Mouse (Mus musculus): Measurements from ENCODE around the gene H2-DMa. TPM values are rescaled to one million over a fixed set of nuclear protein-coding genes. Genes with fewer than 3 reads are reported as not detected.

H2-DMa gene
- polyA plus RNA-seq (2012; rRNA removed) = 73.0 and 74.6 TPM in 2 replicates

DNA sequence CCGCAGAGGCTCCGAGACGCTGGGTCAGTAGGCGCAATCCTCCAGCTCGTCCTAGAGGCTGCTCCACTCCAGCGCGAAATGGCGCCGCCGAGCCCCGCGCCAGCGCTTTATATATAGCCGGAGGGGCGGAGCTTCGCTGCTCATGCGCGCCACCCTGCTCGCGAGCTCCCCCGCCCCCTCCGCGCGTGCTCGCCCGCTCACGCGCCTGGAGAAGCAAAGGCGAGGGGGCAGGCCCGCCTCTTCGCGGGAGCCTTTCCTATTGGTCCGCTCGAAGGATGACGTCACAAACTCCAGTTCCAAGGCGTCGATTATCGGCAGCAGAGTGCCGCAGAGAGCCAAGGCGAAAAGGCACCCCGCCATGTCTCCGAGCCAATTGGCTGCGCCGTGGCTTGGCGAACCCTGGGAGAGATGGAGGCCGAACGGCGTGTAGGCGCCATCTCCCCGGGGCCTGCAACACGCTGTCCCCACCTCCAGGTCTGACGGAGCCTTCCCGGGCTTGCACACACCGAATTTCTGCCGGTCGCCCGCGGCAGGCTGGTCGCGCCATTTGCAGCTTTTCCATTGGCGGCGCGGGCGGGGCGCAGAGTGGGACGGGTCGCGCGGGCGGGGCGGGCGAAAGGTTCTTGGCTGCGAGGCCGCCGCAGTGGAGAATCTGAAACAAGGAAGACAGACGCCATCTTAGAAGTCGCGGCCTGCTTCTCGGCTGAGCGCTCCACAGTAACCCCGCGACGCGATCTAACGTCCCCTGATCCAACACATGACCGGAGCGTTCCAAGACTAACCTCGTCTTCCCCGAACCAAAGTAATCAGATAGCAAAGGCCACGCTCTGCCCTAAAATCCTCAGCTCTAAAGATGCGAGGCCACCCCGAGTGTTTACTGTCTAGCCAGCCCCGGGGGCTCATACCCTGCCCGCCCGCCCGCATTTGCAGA lies at the start of gene H2-DMa:
H2-DMa (plus strand) TSS at position 293 of the 931 bp plus-strand sequence.
- DNase-seq (ENCODE audit: low read depth) = peak; percentile 92

DNA sequence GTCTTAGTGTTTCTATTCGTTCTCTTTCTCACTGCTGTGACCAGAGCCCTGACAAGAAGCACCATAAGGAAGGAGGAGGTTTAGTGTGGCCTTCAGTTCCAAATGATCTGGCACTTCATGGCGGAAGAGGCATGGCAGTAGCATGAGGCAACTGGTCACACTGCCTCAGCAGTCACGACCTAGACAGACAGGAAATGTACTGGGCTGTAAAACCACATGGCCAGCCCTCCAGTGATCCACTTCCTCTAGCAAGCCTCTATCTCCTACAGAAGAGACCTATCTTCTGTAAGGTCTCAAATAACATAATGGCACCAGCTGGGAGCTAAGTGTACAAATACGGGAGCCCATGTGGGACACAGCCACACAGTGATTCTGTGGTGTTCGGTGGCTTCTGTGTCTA lies 47.2 kb upstream of the H2-DMa start:
- no peak for DNase-seq (ENCODE audit: low read depth)

DNA sequence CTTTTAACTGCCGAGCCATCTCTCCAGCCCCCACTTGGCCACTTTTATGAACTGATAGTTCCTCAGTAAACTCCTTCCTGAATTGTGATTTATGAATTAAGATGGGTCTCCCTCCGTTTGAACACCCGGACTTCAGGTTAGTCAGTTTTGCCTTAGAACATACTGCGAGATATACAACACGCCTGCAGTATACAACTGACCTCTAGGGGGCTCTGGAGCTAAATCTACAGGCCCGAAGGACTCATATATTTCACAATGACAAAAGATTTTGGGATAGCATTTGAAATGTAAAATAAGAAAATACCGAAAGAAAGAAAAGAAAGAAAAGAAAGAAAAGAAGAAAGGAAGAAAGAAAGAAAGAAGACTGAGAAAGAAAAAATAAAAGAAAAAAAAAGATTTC lies 44.1 kb upstream of the H2-DMa start:
- peak; percentile 5 for DNase-seq (ENCODE audit: low read depth)

DNA sequence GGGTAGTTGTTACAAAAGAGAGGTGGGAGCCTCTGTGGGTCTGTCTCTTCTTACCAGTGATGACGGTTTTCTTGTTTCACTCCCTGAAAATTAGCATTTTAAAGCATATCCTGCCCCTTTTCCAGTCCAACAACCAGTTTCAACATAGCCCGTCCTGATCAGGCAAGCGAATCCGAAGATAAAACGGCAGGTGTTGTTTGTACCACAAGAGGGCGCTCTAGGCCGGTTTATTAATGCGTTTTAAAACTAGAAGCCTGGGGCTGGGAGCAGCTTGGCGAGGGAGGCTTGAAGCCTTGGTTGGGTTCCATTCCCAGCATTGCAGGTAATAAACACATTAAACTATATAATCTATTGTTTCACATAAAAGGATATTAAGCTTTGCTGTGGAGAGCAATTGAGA lies 41.8 kb upstream of the H2-DMa start:
- peak; percentile 13 for DNase-seq (ENCODE audit: low read depth)

- DNase-seq (ENCODE audit: low read depth) = no peak
Observed at GRCm38 (mm10) chr17:34078148-34078547, 41.2 kb upstream of the H2-DMa start.

DNA sequence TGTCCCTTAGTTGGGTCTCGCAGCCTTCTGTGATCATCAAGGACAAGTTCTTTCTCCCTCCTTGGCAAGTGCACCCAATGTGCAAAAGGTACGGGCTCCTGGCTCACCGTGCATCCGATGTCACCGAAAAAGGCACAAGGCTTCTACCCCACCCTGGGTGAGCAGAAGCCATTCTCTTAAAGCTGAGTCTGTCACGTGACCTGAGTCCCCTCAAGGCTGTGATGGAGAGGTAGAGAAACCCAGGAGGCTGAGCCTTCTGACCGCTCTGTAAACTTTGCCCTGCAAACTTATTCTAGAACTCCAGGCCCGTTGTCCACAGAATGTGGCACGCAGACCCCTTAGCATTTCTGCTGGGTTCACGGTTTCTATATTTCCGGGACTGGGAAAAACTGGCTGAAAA lies 40.3 kb upstream of the H2-DMa start:
- no peak for DNase-seq (ENCODE audit: low read depth)

DNA sequence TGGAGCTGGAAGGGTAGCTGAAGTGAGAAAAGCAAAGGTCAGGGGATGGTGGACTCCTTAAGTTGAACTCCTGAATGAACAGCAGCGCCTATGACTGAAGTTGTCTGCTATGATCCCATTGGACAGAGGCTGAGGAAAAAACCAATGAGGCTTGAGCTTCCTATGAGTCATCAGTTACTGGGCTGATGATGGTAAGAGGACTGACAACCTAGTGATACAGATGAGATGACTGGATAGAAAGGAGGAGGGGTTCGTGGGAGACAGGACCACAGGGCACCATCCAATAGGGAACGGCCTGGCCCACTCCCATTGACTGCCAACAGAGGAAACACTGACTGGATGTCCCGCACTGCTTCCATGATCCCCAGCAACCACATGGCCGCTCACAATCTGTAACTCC lies 39.7 kb upstream of the H2-DMa start:
- no peak for DNase-seq (ENCODE audit: low read depth)

DNA sequence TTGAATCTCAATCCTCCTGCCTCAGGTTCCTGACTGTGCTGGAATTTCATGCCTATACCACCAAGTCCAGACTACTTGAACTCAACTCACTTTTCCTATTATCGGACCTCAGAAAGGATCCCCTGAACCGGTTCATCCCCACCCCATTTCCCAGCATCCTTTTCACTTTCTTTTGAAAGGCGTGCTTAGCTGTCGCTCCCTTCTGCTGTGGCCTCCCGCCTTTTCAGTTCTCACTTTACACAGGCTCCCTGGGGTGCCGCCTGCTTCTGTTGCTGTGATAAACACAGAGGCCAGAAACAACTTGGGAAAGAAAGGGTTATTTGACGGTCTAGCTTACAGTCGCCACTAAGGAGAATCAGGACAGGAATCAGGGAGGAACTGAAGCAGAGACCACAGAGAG lies 36.2 kb upstream of the H2-DMa start:
- DNase-seq (ENCODE audit: low read depth) = no peak

DNA sequence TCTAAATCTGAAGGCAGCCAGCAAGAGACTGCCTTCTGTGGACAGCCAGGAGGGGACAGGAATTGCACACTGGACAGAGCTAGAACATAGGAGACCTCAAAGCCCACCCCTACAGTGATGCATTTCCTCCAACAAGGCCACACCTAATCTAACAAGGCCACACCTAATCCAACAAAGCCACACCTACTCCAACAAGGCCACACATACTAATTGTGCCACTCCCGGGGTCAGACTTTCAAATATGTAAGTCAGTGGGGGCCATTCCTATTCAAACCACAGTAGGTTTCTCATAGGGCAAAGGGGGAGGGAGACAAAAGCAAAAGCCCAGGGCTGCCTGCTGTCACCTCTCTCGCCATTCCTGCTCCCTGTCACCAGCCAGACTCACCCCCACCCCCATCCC lies 32.0 kb upstream of the H2-DMa start:
- no peak for DNase-seq (ENCODE audit: low read depth)

- no peak for DNase-seq (ENCODE audit: low read depth)
Observed at GRCm38 (mm10) chr17:34088124-34088523, 31.2 kb upstream of the H2-DMa start.

DNA sequence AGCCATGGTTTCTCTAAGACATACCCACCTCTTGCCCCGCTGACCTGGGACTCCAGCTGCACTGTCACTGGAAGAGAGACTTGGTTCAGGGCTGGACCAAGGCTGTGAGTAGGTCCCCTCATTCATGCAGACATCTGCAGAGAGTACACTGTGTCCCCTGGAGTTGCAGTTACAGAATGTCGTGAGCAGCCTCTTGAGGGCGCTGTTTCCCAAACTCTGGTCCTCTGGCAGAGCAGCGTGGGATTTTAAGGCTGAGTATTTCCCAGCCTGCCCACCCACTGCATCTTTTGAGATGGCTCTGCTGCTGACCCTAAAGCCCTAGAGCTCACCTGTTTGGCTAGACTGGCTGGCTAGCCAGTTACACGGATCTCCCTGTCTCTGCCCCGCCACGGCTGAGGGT lies 28.4 kb upstream of the H2-DMa start:
- DNase-seq (ENCODE audit: low read depth) = no peak

DNA sequence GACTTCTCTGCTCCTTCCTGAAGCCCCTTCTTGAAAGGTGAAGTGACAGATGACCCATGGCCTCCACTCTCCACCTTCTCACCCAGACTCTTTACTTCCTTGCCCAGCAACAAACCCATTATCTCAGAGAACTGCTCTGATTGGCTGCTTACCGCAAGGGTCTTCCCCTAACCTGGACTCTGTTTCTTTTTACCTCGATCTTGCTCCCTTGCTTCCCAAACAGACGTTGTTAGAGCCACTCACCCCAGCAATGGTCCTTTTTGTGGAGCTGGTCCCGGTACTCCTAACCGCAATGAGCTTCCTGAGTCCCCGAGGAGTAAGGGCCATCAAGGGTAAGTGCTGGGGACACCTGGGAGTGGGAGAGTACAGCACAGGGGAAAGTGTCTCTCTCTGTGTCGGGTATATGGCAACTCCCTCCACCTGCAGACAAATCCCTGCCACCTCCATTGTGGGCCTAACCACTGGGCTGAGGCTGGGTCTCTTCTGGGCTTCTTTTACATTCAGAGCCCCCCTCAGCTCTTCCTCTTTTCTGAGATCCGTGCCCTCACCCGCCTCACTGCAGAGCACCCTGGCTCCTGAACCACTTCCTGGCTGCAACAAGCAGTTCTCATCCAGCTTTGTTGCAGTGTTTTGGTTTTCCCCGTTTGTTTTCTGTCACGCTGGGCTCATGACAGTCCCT lies 27.0 kb upstream of the H2-DMa start, which contains the start of gene H2-Oa:
H2-Oa (plus strand) TSS at position 144 of the 679 bp plus-strand sequence.
- DNase-seq (ENCODE audit: low read depth) = no peak

GRCm38 (mm10) chr17:34093199-34093874 lies 26.0 kb upstream of the H2-DMa start:
- DNase-seq (ENCODE audit: low read depth) = no peak

- no peak for DNase-seq (ENCODE audit: low read depth)
Observed at GRCm38 (mm10) chr17:34094283-34095035, 24.9 kb upstream of the H2-DMa start.

GRCm38 (mm10) chr17:34096497-34097010 lies 22.8 kb upstream of the H2-DMa start:
- DNase-seq (ENCODE audit: low read depth) = no peak

- DNase-seq (ENCODE audit: low read depth) = no peak
Observed at GRCm38 (mm10) chr17:34097272-34097671, 22.1 kb upstream of the H2-DMa start.

GRCm38 (mm10) chr17:34098709-34099479 lies 20.4 kb upstream of the H2-DMa start:
- DNase-seq (ENCODE audit: low read depth) = no peak

DNA sequence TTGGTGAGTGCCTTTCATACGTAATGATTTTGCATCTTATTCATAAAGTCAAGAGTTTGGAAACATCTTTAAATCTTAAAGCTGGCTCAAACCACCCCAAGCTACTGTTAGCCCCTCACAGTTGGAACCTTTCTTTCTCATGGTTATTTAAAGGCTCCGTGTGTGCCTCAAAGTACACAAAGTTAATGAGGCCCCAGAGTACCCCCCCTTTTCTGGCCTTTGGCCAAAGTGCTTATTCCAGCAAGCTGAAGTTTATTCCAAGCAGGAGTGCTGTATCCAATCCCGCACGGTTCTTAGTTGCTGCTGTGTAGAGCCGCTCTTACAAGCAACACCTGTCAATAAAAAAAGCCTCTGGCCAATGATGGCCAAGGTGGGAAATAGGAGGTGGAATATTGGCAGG lies 19.8 kb upstream of the H2-DMa start:
- DNase-seq (ENCODE audit: low read depth) = no peak

GRCm38 (mm10) chr17:34101185-34101584 lies 18.2 kb upstream of the H2-DMa start:
- no peak for DNase-seq (ENCODE audit: low read depth)

- no peak for DNase-seq (ENCODE audit: low read depth)
Observed at GRCm38 (mm10) chr17:34101604-34102032, 17.7 kb upstream of the H2-DMa start.

DNA sequence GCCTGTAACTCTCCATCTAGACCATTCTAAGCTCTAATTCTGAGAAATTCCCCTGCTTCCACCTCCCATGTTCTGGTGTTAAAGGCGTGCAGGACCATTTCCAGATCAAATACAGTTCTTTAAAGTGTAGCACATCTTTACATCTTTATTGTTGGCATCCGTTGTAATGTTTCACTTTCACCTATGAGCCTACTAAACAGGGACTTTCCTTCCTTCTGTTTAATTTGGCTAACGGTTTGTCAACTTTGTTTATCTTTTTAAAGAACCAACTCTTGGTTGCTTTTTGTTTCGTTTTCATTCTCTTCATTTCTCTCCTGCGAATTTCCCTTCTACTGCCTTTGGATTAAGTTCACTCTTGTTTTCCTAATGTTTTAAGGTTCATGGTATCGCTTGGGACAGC lies 16.5 kb upstream of the H2-DMa start:
- no peak for DNase-seq (ENCODE audit: low read depth)

All from gonadal fat pad, adult 2 months (tissue).